Mouse (Mus musculus) right cerebral cortex, adult 2 months (tissue): Measurements from ENCODE around the gene Glis3.

Experiments used
- DNase-seq, 2 experiments: peaks; one replicate each; pipeline ENCODE4 v3.0.0; 2021 to 2022; ENCODE audit warnings: low spot score in 2 of 2

Glis3 gene

GRCm38 (mm10) chr19:28679776-28680391 is at the start of gene Glis3:
Gene Glis3 (minus strand): TSS chr19:28680077.
- peak in 1 of 2 experiments; percentile 40 for DNase-seq

DNA sequence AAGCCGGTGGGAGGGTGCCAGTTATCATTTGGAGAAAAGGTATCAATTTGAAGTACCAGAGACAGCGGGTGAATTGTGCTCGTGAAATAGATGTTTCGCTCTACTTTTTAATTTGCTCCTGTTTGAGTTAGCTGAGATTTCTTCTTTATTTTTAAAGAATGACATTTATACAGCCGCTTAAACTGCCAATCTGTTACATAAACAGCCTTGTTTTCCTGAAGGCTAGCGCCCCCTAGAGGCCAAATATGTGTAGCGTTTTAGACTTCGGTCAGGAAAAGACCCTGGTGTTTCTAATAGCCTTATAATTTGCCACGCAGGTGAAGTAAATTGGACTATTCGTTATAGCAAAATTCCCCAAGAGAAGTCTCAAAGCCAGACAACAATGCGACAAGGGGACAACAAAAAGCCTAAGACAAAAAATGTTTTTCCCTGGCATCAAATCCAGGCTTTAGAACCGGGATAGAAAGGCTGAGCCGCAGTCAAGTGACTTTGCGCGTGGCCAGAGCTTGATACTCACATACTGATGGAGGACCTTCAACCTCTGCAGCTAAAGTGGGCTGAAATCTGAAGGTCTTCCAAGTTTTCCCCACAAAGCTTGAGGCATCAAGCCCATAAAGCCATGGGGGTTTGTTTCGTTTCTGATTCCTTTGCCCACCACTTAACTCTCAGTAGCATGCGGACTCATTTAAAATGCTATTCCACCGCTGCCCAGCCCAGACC is 46.4 kb upstream of the Glis3 start:
- DNase-seq = peak; percentile 85

- DNase-seq = no peak
Measured at GRCm38 (mm10) chr19:28724641-28725040, 44.8 kb upstream of the Glis3 start.

GRCm38 (mm10) chr19:28722626-28723025 is 42.7 kb upstream of the Glis3 start:
- no peak for DNase-seq

DNA sequence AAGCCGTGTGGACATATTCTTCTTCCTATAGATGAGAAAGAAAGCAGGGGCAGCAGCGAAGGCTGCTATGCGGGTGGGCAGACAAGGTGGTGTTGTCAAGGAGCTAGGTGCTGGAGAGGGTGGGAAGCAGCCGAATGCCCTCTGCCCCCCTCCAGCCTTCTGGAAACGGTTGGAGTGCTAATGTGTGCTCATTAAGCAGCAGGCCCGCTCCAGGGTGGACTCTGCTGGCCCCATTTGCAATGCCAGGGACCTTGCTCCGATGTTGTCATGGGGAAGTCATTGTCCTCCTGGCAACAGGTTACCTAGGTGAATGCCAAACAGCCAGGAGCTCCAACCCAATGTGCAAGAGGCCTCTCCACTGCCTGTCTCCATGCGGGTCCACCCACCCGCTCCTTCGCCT is 42.0 kb upstream of the Glis3 start:
- no peak for DNase-seq

DNA sequence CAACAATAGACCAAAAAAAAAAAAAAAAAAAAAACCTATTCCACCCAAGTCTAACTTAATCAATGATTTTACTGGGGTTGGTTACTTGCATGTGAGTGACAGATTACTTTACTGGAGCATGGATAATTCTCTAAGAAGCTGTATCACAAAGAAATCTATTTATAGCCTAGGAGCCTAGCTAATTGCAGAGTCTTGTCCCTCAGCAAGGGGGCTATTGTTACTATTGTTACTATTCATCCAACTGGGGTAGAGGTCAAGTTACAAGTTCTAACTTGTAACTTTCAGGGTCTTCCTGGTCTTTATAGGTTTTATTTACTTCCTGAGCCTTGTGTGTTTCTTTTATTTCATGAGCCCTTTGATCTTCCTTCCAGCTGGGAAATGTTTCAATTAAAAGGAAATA is 40.1 kb upstream of the Glis3 start:
- no peak for DNase-seq

DNA sequence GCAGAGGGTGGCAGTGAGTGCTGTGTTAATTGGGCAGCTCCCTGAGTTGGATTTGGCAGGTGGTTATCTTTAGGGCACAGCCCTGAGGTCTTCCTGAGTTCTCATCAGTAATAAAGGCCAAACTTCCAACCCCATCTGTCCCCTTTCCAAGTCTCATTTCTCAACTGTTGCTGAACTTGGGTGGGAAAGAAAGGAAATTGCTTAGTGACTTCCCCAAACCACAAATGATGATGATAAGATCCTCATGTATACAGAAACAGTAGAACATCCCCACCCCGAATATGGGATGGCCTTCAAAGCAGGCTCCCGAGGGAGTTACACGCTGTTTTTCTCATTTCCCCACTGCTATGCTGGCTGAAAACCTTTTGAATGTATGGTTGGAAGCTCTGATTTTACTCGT is 34.8 kb upstream of the Glis3 start:
- no peak for DNase-seq

GRCm38 (mm10) chr19:28697718-28698117 is 17.8 kb upstream of the Glis3 start:
- no peak for DNase-seq

GRCm38 (mm10) chr19:28686398-28686797 is 6.5 kb upstream of the Glis3 start:
- no peak for DNase-seq

DNA sequence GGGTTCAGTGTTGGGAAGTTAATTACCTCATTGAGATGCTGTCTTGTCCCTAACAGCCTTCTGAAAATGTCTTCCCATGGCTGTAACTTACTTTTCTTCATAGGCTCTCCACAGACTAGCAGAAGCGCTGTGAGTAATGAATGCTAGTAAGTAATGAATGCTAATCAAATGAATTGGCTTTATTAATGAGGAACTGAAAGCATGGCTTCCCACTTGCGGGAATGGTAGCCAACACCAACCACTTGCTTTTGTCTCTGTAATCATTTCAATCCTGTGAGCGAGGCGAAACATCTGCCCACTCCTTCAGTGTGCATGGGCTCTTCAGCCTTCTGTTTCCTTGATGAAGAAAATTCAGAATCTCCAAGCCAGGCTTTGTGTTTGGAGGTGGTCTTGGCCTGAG is 5.6 kb upstream of the Glis3 start:
- DNase-seq = no peak

- no peak for DNase-seq
Measured at GRCm38 (mm10) chr19:28684347-28684746, 4.5 kb upstream of the Glis3 start.

DNA sequence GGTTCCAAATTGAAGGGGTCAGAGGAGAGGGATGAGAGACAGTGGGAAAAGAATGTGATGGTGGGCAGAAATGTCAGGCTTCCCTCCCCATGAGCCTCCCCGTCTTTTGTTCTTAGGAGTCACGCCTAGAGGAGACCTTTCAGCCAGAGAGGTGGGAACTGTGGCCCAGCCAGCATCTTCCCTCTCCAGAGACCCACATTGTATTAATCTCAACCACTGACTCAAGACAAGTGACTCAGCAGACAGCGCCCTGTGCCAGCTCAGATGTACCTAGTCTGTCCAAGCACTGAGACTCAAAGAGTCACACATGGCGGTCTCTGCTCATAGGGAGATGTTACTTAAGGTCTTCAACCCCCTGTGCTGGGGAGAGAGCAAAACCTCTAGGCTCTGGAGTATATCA is 3.5 kb upstream of the Glis3 start:
- no peak for DNase-seq

GRCm38 (mm10) chr19:28679291-28679775 is 544 bp downstream of the Glis3 start:
- peak; percentile 27 to 45 for DNase-seq

DNA sequence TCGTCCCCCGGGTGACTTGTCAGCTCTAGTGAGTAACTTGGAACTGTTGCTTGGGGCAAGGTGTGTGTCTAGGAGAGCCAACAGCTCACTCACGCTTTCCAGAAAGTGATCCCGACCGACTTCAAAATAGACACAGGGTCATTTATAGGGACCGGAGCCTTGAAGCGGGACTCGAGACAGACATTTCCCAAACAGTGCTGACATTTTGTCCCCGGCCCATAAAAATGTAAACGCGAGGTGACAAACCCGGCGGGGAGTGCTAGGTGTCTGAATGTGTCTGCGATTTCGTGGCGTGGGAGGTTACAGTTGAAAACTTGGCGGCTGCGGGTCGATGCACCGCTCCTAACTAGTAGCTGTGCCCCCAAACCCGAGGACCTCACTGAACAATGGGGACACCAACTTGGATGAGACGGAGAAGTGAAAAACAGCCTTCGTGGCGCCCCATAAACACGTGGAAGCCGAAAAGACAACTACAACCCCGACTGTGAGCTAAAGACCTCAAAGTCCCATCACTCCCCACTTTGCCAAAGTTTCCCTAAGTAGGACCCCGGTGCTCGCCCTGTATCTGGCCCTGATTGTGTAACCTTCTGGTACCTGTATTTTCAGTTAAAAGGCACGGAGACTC is 1.1 kb downstream of the Glis3 start:
- peak in 1 of 2 experiments; percentile 15 for DNase-seq

- no peak for DNase-seq
Measured at GRCm38 (mm10) chr19:28677728-28678438, 2.0 kb downstream of the Glis3 start.

GRCm38 (mm10) chr19:28677045-28677727 is 2.7 kb downstream of the Glis3 start:
- peak; percentile 21 to 24 for DNase-seq

DNA sequence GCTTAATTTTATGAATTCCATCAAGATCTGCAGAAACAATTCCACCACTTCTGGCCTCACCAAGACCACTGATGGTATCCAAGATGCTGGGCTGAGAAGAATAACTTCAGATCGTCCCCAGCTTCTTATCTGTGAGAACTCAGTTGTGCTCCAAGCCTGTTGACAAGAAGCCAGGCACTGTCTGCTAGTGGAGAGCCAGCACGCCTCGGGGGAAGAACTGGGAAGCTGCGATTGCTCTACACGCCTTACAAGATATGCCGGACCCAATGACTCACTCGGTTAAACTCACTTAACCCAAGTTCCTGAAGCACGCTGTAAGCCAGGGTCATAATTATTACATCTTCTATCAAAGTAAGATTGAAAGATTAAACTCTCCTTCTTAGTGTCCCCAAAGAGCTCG is 16.1 kb downstream of the Glis3 start:
- no peak for DNase-seq

- no peak for DNase-seq
Measured at GRCm38 (mm10) chr19:28663148-28663547, 16.7 kb downstream of the Glis3 start.

GRCm38 (mm10) chr19:28662474-28662873 is 17.4 kb downstream of the Glis3 start:
- DNase-seq = no peak

DNA sequence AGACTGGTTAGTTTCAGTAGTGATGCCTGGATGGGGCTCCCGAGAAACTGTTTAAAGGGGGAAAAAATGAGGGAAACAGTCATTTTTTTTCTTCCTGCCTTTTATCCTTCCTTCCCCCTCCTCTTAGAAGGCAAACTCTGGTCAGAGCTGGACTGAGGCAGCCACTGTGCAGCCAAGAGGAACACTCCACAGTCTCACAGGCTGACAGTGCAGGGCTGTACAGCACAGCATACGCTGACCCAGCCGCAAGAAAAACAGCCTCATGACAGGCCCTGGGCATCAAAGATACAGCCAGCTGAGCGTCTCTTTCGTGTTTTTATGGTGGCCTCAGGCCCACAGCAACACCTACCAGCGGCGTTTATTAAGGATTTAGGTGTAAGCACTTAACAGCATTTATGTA is 19.0 kb downstream of the Glis3 start:
- DNase-seq = no peak

- DNase-seq = no peak
Measured at GRCm38 (mm10) chr19:28657686-28658195, 22.1 kb downstream of the Glis3 start.
